Mouse (Mus musculus): ENCODE results near the gene Fgg. TPM values are rescaled to one million over a fixed set of nuclear protein-coding genes. Genes with fewer than 3 reads are reported as not detected.

Gene Fgg
- not detected for total RNA-seq (2021)

DNA sequence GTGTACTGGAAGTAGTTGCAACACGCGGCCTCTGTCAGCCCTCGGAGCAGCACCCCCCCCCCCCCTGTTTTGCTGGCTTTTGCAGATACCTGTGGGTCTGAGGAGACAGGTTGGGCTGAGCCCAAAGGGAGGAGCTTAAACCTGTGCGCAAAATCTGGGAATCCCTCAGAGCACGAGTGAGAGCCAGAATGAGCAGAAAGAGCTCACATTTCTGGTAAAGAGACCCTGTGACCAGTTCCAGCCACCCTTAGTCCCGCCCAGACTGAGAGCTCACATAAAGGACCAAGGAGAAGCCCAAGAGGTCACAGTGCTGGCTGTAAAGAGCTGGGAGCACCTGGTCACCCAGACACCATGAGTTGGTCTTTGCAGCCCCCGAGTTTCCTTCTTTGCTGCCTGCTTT lies at the start of gene Fgg:
TSS of gene Fgg (plus strand) at position 168 of the 400 bp plus-strand sequence.
- intact Hi-C loops (cut with DNase I), result no loop called here
- DNase-seq, result no peak

DNA sequence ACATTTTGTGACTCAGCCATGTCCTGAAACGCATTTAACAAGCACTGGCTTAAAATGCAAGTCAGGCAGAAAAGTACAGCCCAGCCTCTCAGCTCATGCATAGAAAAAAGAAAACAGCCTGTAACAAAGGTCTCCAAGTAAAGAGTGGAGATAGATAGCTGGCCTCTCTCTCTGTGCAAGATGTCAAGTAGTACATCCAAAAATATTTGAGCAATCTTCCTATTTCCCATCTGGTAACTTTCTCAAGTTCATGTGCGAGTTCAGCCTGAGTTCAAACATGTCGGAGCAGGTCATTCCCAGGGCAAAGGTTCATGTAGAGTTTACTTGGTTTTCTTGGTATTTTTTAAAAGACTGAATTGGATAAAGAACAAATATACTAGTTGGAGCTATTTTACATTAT lies 36.5 kb upstream of the Fgg start:
- intact Hi-C loops (cut with DNase I), result no loop called here
- DNase-seq, result no peak

DNA sequence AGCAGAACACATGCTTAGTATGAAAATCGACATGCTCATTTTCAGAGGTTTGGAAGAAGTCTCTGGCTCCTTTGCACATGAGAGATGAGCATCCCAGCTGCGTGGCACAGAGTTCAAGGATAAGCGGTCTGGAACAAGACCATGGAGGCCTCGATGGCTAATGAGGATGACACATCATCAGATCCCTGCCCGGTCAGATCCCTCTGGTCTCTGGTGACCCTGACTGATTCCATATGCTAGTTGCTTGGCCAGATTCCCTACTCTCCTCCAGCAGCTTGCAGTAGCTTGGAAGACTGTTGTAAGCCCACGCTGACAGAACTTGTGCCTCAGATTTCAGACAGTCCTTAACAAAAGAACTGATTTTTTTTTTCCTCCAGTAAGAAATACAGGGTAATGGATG lies 26.7 kb upstream of the Fgg start:
- no peak for DNase-seq
- intact Hi-C loops (cut with DNase I), result no loop called here

DNA sequence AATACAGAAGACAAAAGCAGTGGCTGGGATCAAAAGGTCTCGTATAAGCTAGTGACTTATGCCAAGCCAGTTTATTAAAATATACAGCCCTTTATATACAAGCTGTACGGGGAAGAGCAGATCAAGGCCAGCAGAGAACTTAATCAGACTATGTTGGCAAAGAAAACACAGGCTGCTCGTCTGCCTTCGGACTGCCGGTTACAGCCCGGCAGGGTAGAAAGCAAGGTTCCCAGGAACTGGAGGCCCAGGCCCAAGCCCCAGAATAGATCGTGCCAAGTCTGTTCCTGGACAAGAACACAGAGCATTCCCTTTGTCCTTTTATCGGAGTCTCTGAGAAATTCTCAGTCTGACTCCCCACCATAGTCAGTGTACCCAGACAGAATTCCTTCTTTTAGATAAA lies 25.7 kb upstream of the Fgg start:
- no peak for DNase-seq
- intact Hi-C loops (cut with DNase I), result no loop called here

GRCm38 (mm10) chr3:82984840-82985239 lies 22.7 kb upstream of the Fgg start:
- DNase-seq, result no peak
- intact Hi-C loops (cut with DNase I), result loop anchor here (1.0 kb wide), 1 partner anchor 108 kb away; no protein-coding TSS in a partner anchor

DNA sequence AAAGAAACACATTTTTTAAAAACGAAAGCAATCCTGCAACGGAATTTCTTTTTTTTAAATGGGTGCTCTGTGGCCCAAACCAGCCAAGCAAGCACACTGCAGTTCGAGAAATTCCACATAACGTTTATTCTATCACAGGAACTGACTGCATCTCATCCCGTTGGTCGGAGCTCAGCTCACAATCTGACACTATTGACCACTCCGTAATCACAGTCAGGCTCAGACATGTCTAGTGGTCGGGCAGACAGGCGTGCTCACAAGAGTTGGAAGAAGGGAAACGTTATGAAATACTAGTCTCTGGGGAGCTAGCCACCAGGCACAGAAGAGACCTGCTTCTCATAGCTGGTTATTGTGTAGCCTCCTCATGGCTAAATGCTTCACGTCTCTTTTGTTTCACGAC lies 15.6 kb upstream of the Fgg start:
- intact Hi-C loops (cut with DNase I), result no loop called here
- no peak for DNase-seq

DNA sequence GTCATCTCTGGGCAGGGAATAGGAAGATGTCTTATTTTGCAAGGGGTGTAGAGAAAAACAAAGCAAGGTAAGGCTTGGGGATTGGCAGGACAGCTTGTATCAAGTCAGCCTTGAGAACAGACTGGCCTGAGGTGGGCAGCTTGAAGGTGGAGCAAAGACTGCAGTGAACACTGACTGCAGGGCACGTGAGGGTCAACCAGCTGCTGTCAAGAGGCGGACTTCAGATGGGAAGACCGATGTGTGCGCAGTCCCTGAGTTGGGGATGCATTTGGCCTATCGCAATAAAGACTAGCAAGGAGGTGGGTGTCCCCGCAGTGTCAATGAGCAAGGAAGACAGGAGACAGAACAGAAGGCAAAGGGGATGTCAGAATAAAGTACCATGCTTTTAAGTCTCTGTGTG lies 14.6 kb upstream of the Fgg start:
- DNase-seq, result no peak
- intact Hi-C loops (cut with DNase I), result no loop called here

DNA sequence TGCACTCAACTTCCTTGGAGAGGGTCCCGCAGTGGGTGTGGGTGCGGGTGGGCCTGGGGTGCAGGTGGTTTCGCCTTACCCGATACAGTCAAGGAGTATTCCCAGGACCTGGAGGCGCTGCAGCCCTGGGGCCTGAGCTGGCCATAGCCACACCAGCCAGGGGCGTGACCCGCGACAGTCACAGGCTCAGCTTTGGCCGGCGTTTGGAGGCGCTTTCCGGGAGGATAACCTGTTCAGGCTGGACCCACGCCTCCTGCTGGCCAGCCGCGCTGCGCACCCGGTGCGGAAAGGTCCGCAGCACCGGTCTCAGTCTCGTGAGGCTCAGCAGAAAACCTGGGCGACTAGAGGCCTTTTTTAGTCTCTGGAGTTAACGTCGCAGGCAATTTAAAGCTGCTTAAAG lies 12.2 kb upstream of the Fgg start:
- intact Hi-C loops (cut with DNase I), result no loop called here
- DNase-seq, result peak; percentile 42 to 50

DNA sequence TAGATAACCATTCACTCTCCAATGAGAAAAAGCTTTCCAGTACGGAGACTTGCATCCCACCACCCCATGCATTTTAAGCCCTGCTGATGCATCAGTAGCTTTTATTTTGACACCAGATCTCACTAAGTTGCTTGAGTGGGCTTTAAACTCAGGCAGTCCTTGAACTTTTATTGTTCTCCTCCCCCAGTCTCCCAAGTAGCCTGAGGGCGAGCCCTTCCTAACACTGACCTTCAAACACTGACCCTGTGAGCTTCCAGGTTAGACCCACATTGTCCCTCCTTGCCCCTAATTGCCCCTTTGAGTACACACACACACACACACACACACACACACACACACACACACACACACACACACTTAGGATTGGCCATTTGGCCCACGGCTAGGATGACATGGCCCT lies 10.9 kb upstream of the Fgg start:
- no peak for DNase-seq
- intact Hi-C loops (cut with DNase I), result no loop called here

DNA sequence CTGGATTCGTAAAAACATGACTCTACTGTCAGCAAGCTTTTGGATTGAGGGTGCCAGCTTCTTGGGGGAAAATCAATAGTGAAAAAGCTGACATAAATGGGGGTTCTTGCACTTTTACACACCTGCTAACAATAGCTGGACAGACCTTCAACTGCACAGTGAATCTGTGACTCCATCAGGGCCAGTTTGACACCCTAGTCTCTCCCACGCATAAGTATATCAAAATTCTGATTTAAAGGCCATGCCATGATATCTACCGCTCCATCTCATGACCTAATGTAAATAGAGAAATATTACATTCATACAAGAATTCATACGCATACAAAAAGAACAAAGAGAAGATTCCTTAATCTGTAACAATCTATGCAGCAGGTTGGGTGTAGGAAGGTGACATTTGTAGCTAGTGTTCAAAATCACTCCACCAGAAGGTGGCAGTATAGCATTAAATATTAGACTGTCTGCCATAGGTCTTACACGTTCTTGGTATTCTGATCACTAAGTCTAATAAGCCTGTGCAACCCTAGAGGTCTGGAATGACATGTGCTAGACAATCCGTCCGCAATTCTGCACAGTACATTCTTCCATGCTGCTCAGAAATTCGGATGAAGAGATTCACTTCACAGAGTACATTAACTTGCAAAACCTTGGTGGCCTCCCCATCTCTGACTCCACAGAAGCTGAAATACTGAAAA lies 8.6 kb upstream of the Fgg start:
- intact Hi-C loops (cut with DNase I), result loop anchor here (1.0 kb wide), 2 partner anchors 55 to 274 kb away; no protein-coding TSS in a partner anchor

GRCm38 (mm10) chr3:82999995-83000394 lies 7.5 kb upstream of the Fgg start:
- intact Hi-C loops (cut with DNase I), result loop anchor here (1.0 kb wide), 2 partner anchors 54 to 273 kb away; no protein-coding TSS in a partner anchor
- no peak for DNase-seq

More for the DNA sequence above, 8.6 kb upstream of the Fgg start:
- peak in 1 of 2 experiments; percentile 34 for DNase-seq

GRCm38 (mm10) chr3:83002191-83002590 lies 5.3 kb upstream of the Fgg start:
- DNase-seq, result peak; percentile 16 to 22
- intact Hi-C loops (cut with DNase I), result loop anchor here (2.0 kb wide), 1 partner anchor 79 kb away; no protein-coding TSS in a partner anchor

DNA sequence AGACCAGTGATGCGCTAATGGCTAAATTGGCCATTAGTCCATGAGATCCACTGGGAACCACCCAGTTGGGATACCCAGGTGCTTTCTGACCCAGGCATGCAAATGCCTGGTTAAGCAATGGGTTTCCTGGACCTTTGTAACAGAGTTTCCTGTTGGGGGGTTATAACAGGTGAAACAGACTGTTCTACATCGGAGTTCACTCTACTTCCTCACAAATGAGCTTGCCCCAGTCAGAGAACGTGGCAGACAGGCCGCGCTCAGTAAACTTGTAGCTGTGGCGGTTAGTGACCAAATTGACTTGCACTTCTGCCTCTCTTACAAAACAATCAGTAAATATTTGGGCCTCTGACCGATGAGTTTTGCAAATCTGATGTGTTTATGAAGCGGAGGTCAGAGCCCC lies 4.5 kb upstream of the Fgg start:
- intact Hi-C loops (cut with DNase I), result loop anchor here (2.0 kb wide), 1 partner anchor 78 kb away; no protein-coding TSS in a partner anchor
- no peak for DNase-seq

GRCm38 (mm10) chr3:83004801-83005200 lies 2.7 kb upstream of the Fgg start:
- intact Hi-C loops (cut with DNase I), result no loop called here
- DNase-seq, result no peak

DNA sequence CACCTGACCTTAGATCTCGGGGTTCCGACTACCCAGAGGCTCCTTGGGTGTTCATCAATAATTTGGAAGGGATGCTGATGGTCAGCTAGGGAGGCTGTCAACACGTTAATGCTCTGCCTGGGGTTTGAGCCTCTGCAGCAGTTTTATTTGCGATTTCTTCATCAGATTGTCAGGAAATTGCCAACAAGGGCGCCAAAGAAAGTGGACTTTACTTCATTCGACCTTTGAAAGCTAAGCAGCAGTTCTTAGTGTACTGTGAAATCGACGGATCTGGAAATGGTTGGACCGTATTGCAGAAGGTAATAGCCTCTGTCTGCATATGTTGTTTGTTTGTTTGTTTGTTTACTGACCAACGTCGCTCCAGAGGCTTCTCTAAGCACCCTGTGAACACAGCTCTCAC lies 2.8 kb downstream of the Fgg start:
- no peak for DNase-seq
- intact Hi-C loops (cut with DNase I), result no loop called here

GRCm38 (mm10) chr3:83011136-83011535 lies 3.6 kb downstream of the Fgg start:
- intact Hi-C loops (cut with DNase I), result no loop called here
- no peak for DNase-seq

- intact Hi-C loops (cut with DNase I), result no loop called here
- no peak for DNase-seq
Observed at GRCm38 (mm10) chr3:83011565-83011964, 4.0 kb downstream of the Fgg start.

- DNase-seq, result no peak
- intact Hi-C loops (cut with DNase I), result no loop called here
Observed at GRCm38 (mm10) chr3:83012636-83013035, 5.1 kb downstream of the Fgg start.

DNA sequence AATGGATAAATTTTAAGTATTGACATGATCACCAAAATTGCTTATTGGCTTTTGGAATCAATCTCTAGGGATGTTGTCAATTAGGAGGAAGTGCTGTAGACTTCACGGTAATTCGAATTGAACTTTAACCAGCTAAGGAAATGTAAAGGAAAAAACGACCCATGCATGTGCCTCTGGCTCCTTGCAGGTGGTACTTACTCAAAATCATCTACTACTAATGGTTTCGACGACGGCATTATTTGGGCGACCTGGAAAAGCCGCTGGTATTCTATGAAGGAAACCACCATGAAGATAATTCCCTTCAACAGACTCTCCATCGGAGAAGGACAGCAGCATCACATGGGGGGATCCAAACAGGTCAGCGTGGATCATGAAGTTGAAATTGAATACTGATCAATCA lies 6.4 kb downstream of the Fgg start:
- DNase-seq, result no peak
- intact Hi-C loops (cut with DNase I), result no loop called here

GRCm38 (mm10) chr3:83016236-83016635 lies 8.7 kb downstream of the Fgg start:
- no peak for DNase-seq
- intact Hi-C loops (cut with DNase I), result no loop called here

DNA sequence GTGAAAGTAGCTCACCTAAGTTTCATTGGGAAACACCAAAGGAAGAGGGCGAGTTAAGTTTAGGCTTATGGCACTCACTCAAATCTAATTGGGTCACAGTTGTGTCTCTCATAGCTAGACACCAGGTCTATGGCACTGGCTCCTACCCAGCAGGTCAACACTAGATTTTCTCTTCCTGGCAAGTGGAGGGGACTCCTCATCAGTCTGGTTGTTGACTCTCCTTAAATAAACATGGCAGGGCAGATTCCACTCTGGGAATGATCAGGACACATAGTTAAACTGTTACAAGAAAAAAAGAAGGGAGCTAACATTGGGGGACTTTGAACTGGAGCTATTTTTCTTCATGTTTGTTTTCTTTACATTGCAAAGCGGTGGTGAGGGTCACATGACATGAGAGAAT lies 12.9 kb downstream of the Fgg start:
- DNase-seq, result no peak
- intact Hi-C loops (cut with DNase I), result no loop called here

DNA sequence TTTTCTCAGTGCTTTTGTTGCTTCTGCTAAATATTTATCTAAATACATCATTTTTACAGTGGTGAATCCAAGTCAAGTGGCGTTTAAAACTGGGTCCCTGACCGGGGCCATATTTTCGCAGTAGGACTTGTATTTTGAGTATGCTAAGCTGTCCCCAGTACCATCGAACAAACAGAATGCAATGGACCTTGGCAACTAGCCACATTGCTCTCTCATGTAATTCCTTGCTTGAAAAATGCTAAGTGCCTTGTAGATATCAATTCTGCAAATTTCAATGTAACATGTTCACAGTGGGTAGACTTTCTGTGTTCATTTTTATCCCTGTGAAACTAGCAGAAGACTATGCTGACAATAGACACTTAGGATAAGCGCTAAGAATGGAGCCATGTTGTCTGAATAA lies 13.7 kb downstream of the Fgg start:
- intact Hi-C loops (cut with DNase I), result no loop called here
- no peak for DNase-seq

- no peak for DNase-seq
- intact Hi-C loops (cut with DNase I), result no loop called here
Observed at GRCm38 (mm10) chr3:83025036-83025435, 17.5 kb downstream of the Fgg start.

Measured in heart, postnatal 36 days (tissue).